Mouse (Mus musculus): Measurements from ENCODE around the gene Lgals4. TPM values are rescaled to one million over a fixed set of nuclear protein-coding genes. Genes with fewer than 3 reads are reported as not detected.

Lgals4 gene
- 1.9 and 2.4 TPM in 2 replicates for polyA plus RNA-seq (2011; ENCODE audit: insufficient read depth, insufficient read length, low read depth, missing spikeins)

- Histone ChIP-seq H3K36me3 (ENCODE audit: control insufficient read depth, insufficient read depth, low read length, poor library complexity, severe bottlenecking) (no peaks in the 10 kb centered on the region; the same call in 1 of the 2 replicates), H3K9ac (ENCODE audit: low read depth, poor library complexity, severe bottlenecking) (no peak within 1 kb of the TSS), H3K4me1 (ENCODE audit: control insufficient read depth, insufficient read depth, low read length) (no peaks in the 10 kb centered on the region), H3K27me3 (ENCODE audit: control insufficient read depth, insufficient read depth, low read length, poor library complexity, severe bottlenecking) (no peaks in the 10 kb centered on the region), H3K27ac (ENCODE audit: insufficient read depth, low read length) (no peak within 1 kb of the TSS), H3K9me3 (replicated peaks; ENCODE audit: control insufficient read depth, insufficient read depth, low read length, poor library complexity, severe bottlenecking) (no peaks in the 10 kb centered on the region), H3K4me3 (ENCODE audit: low read depth, low read length) (no peak within 1 kb of the TSS)
- TF ChIP-seq CTCF (IDR thresholded peaks at IDR 0.05; ENCODE audit: low read depth, low read length) (no peak), EP300 (IDR thresholded peaks at IDR 0.05; ENCODE audit: insufficient read depth, low read depth, low read length) (no peak), POLR2A (IDR thresholded peaks at IDR 0.05; ENCODE audit: insufficient read depth, low read length) (no peak)
Observed at GRCm38 (mm10) chr7:28833723-28834347, at the start of gene Lgals4. Lgals4 (plus strand) TSS chr7:28833854.

GRCm38 (mm10) chr7:28785161-28785560, 48.5 kb upstream of the Lgals4 start:
- Histone ChIP-seq H3K9me3 (replicated peaks; ENCODE audit: control insufficient read depth, insufficient read depth, low read length, poor library complexity, severe bottlenecking) (no peaks in the 10 kb centered on the region), H3K4me3 (ENCODE audit: low read depth, low read length) (no peak overlapping the region), H3K27me3 (ENCODE audit: control insufficient read depth, insufficient read depth, low read length, poor library complexity, severe bottlenecking) (no peaks in the 10 kb centered on the region), H3K4me1 (ENCODE audit: control insufficient read depth, insufficient read depth, low read length) (peaks cover 10% of the 10 kb centered on the region), H3K36me3 (ENCODE audit: control insufficient read depth, insufficient read depth, low read length, poor library complexity, severe bottlenecking) (no peaks in the 10 kb centered on the region), H3K9ac (ENCODE audit: low read depth, poor library complexity, severe bottlenecking) (no peak overlapping the region), H3K27ac (ENCODE audit: insufficient read depth, low read length) (no peak overlapping the region)
- TF ChIP-seq POLR2A (IDR thresholded peaks at IDR 0.05; ENCODE audit: insufficient read depth, low read length), result no peak
- no peak for TF ChIP-seq CTCF (IDR thresholded peaks at IDR 0.05; ENCODE audit: low read depth, low read length)
- TF ChIP-seq EP300 (IDR thresholded peaks at IDR 0.05; ENCODE audit: insufficient read depth, low read depth, low read length), result no peak

GRCm38 (mm10) chr7:28787884-28788283, 45.8 kb upstream of the Lgals4 start:
- Histone ChIP-seq H3K27me3 (ENCODE audit: control insufficient read depth, insufficient read depth, low read length, poor library complexity, severe bottlenecking) (no peaks in the 10 kb centered on the region), H3K27ac (ENCODE audit: insufficient read depth, low read length) (no peak overlapping the region), H3K4me1 (ENCODE audit: control insufficient read depth, insufficient read depth, low read length) (peaks cover 9% of the 10 kb centered on the region), H3K9me3 (replicated peaks; ENCODE audit: control insufficient read depth, insufficient read depth, low read length, poor library complexity, severe bottlenecking) (no peaks in the 10 kb centered on the region), H3K36me3 (ENCODE audit: control insufficient read depth, insufficient read depth, low read length, poor library complexity, severe bottlenecking) (no peaks in the 10 kb centered on the region), H3K4me3 (ENCODE audit: low read depth, low read length) (no peak overlapping the region), H3K9ac (ENCODE audit: low read depth, poor library complexity, severe bottlenecking) (no peak overlapping the region)
- TF ChIP-seq CTCF (IDR thresholded peaks at IDR 0.05; ENCODE audit: low read depth, low read length) (no peak), POLR2A (IDR thresholded peaks at IDR 0.05; ENCODE audit: insufficient read depth, low read length) (no peak), EP300 (IDR thresholded peaks at IDR 0.05; ENCODE audit: insufficient read depth, low read depth, low read length) (no peak)

- no peaks in the 10 kb centered on the region for H3K9me3 ChIP-seq (replicated peaks; ENCODE audit: control insufficient read depth, insufficient read depth, low read length, poor library complexity, severe bottlenecking)
- H3K27ac ChIP-seq (ENCODE audit: insufficient read depth, low read length), result peak within 1 kb of the TSS; percentile 30; the same call in 1 of the 2 replicates
- peak within 1 kb of the TSS; percentile 23 for H3K9ac ChIP-seq (ENCODE audit: low read depth, poor library complexity, severe bottlenecking)
- H3K4me1 ChIP-seq (ENCODE audit: control insufficient read depth, insufficient read depth, low read length), result peaks cover 9% of the 10 kb centered on the region
- peak within 1 kb of the TSS; percentile 66 for H3K4me3 ChIP-seq (ENCODE audit: low read depth, low read length)
- TF ChIP-seq EP300 (IDR thresholded peaks at IDR 0.05; ENCODE audit: insufficient read depth, low read depth, low read length), result no peak
- TF ChIP-seq CTCF (IDR thresholded peaks at IDR 0.05; ENCODE audit: low read depth, low read length), result no peak
- TF ChIP-seq POLR2A (IDR thresholded peaks at IDR 0.05; ENCODE audit: insufficient read depth, low read length), result no peak
- H3K27me3 ChIP-seq (ENCODE audit: control insufficient read depth, insufficient read depth, low read length, poor library complexity, severe bottlenecking), result no peaks in the 10 kb centered on the region
- H3K36me3 ChIP-seq (ENCODE audit: control insufficient read depth, insufficient read depth, low read length, poor library complexity, severe bottlenecking), result no peaks in the 10 kb centered on the region
Observed at GRCm38 (mm10) chr7:28788307-28789195, 45.1 kb upstream of the Lgals4 start, which contains the start of gene Rinl. Rinl (plus strand) TSS chr7:28788969.

GRCm38 (mm10) chr7:28789235-28789634, 44.4 kb upstream of the Lgals4 start:
- Histone ChIP-seq H3K27me3 (ENCODE audit: control insufficient read depth, insufficient read depth, low read length, poor library complexity, severe bottlenecking) (no peaks in the 10 kb centered on the region), H3K9me3 (replicated peaks; ENCODE audit: control insufficient read depth, insufficient read depth, low read length, poor library complexity, severe bottlenecking) (no peaks in the 10 kb centered on the region), H3K4me1 (ENCODE audit: control insufficient read depth, insufficient read depth, low read length) (peaks cover 9% of the 10 kb centered on the region), H3K4me3 (ENCODE audit: low read depth, low read length) (peak overlapping the region; percentile 66), H3K27ac (ENCODE audit: insufficient read depth, low read length) (peak overlapping the region; percentile 30; the same call in 1 of the 2 replicates), H3K36me3 (ENCODE audit: control insufficient read depth, insufficient read depth, low read length, poor library complexity, severe bottlenecking) (no peaks in the 10 kb centered on the region), H3K9ac (ENCODE audit: low read depth, poor library complexity, severe bottlenecking) (peak overlapping the region; percentile 23)
- no peak for TF ChIP-seq CTCF (IDR thresholded peaks at IDR 0.05; ENCODE audit: low read depth, low read length)
- TF ChIP-seq EP300 (IDR thresholded peaks at IDR 0.05; ENCODE audit: insufficient read depth, low read depth, low read length), result no peak
- no peak for TF ChIP-seq POLR2A (IDR thresholded peaks at IDR 0.05; ENCODE audit: insufficient read depth, low read length)
